23 mouse cellular contexts compared by ENCODE assay signal in the genomic region with DNA sequence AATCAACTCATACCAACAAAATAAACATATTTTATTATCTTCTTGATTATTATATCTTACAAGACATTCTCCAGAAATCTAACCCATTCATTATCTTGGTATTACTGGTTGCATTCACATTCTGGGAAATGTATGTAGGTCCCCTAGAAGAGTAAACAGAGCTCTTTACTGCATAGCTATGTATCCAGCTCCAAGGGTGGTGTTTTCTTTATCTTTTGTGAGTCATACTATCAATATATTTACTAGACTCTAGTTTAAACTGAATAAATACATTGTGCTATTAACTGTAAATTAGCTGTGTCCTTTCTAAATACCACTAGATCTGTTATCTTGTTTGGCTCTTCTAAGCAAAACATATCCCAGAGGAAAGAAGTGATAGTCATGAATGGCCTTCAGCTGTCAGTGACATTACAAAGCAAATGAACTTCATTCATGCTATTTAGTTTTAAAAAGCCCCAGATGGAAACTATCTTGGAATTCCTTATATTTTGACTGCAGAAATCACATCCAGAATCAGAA.
"Had no signal": no experiment of that assay in that cellular context is flagged by ENCODE, and none has a peak within 500 bp of the region (broad histone marks: within the 10 kb centered on the region; RNA-seq: fewer than 3 reads in every experiment).

No protein-coding gene starts in this region.

- H3K4me2 ChIP-seq: heart, embryonic 12.5 days; hindbrain, embryonic 12.5 days; hindbrain, embryonic 14.5 days; intestine, embryonic 15.5 days; limb, embryonic 12.5 days had no signal

- H3K9me3 ChIP-seq: heart, embryonic 10.5 days; heart, embryonic 12.5 days; hindbrain, embryonic 10.5 days; hindbrain, embryonic 12.5 days; intestine, embryonic 15.5 days; limb, embryonic 10.5 days; limb, embryonic 12.5 days had no signal

- H3K4me3 ChIP-seq: gastrocnemius, adult 2 months; heart, embryonic 10.5 days; heart, embryonic 12.5 days; hindbrain, embryonic 10.5 days; hindbrain, embryonic 12.5 days; intestine, embryonic 15.5 days; layer of hippocampus, adult 2 months; left cerebral cortex, adult 2 months; limb, embryonic 10.5 days; limb, embryonic 12.5 days had no signal

- ATAC-seq: forebrain, embryonic 16.5 days; hindbrain, embryonic 16.5 days; inflammation-experienced regulatory T-cells, adult 6 months; intestine, embryonic 15.5 days; intestine, postnatal 0 days had no signal

- H3K36me3 ChIP-seq: heart, embryonic 10.5 days; heart, embryonic 12.5 days; hindbrain, embryonic 10.5 days; hindbrain, embryonic 12.5 days; intestine, embryonic 15.5 days; limb, embryonic 10.5 days; limb, embryonic 12.5 days had no signal

- H3K9ac ChIP-seq: heart, embryonic 12.5 days; hindbrain, embryonic 12.5 days; hindbrain, embryonic 14.5 days; intestine, embryonic 15.5 days; limb, embryonic 12.5 days had no signal

- H3K27me3 ChIP-seq: heart, embryonic 12.5 days; hindbrain, embryonic 12.5 days; intestine, embryonic 15.5 days; limb, embryonic 12.5 days had no signal

- DNase-seq: gastrocnemius, adult 2 months; gastrocnemius, postnatal 10 days; gastrocnemius, postnatal 25 days; heart, adult 18-20 months; heart, postnatal 10 days; heart, postnatal 4 days; kidney, adult 18-20 months; kidney, adult 8-10 months; liver had no signal

- H3K4me1 ChIP-seq: heart, embryonic 10.5 days; heart, embryonic 12.5 days; intestine, embryonic 15.5 days; limb, embryonic 12.5 days had no signal

- H3K27ac ChIP-seq: gastrocnemius, adult 2 months; heart, embryonic 10.5 days; hindbrain, embryonic 10.5 days; hindbrain, embryonic 12.5 days; hindbrain, embryonic 14.5 days; intestine, embryonic 15.5 days; layer of hippocampus, adult 2 months; left cerebral cortex, adult 2 months; limb, embryonic 10.5 days; limb, embryonic 12.5 days had no signal
